In the genomic region with DNA sequence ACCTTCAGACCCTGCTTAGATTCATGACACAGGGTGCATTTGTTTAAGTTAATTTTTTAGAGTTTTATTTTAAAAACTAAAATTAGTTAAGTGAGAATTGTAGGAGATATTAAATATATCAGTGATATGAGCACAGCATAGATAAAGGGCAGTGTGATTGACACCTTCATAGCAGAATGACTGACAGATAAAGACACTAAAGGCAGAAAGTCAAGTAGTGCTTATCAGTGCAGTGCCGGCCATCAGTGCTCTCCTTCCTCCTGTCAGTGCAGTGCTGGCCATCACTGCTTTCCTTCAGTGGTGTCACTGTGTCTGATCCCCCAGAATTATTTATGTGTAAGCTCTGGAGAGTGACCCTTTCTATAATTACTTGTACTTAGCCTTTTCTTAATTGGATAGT, we compare ENCODE assay signal across 20 mouse cellular contexts.
"Had no signal": no experiment of that assay in that cellular context is flagged by ENCODE, and none has a peak within 500 bp of the region (broad histone marks: within the 10 kb centered on the region; RNA-seq: fewer than 3 reads in every experiment).

No protein-coding gene starts in this region.

- H3K4me2 ChIP-seq: liver, embryonic 15.5 days; lung, embryonic 14.5 days; midbrain, embryonic 13.5 days; neural tube, embryonic 12.5 days; neural tube, embryonic 15.5 days; stomach, embryonic 15.5 days had no signal

- H3K4me1 ChIP-seq: liver, embryonic 15.5 days; midbrain, embryonic 13.5 days; neural tube, embryonic 12.5 days; neural tube, embryonic 15.5 days; stomach, embryonic 15.5 days had no signal

- H3K9me3 ChIP-seq: liver, embryonic 15.5 days; midbrain, embryonic 13.5 days; neural tube, embryonic 12.5 days; neural tube, embryonic 15.5 days; stomach, embryonic 15.5 days had no signal

- H3K36me3 ChIP-seq: liver, embryonic 15.5 days; neural tube, embryonic 15.5 days; stomach, embryonic 15.5 days had no signal

- H3K27ac ChIP-seq: left cerebral cortex, adult 2 months; liver, embryonic 15.5 days; midbrain, embryonic 13.5 days; neural tube, embryonic 12.5 days; neural tube, embryonic 15.5 days; stomach, embryonic 15.5 days had no signal

- ATAC-seq: intestine, postnatal 0 days; midbrain, embryonic 13.5 days; midbrain, embryonic 16.5 days had no signal

- H3K9ac ChIP-seq: liver, embryonic 15.5 days; lung, embryonic 14.5 days; midbrain, embryonic 13.5 days; neural tube, embryonic 12.5 days; neural tube, embryonic 15.5 days; stomach, embryonic 15.5 days had no signal

- H3K27me3 ChIP-seq: liver, embryonic 15.5 days; midbrain, embryonic 13.5 days; neural tube, embryonic 12.5 days; neural tube, embryonic 15.5 days; stomach, embryonic 15.5 days had no signal

- DNase-seq: kidney, adult 2 months; kidney, postnatal 10 days; kidney, postnatal 36 days; layer of hippocampus, postnatal 36 days; lung, embryonic 14.5 days; lung, postnatal 10 days; lung, postnatal 36 days; right cerebral cortex, adult 18-20 months; right cerebral cortex, postnatal 14 days; right cerebral cortex, postnatal 4 days; spleen, adult 18-20 months; thymus, postnatal 36 days had no signal

- H3K4me3 ChIP-seq: left cerebral cortex, adult 2 months; liver, embryonic 15.5 days; midbrain, embryonic 13.5 days; neural tube, embryonic 12.5 days; neural tube, embryonic 15.5 days; stomach, embryonic 15.5 days had no signal
